Mouse (Mus musculus) splenic B cell, adult 2 months (primary cell): ENCODE results near the gene Hs3st1.

Experiments
- DNase-seq: peaks from one replicate; pipeline ENCODE4 v3.0.0-alpha.2; 2011; ENCODE audit warnings: low read depth, low spot score
- H3K27me3 ChIP-seq: 2 replicates; pipeline ENCODE4 v1.6.1; 2012; ENCODE audit warnings: mild to moderate bottlenecking, low read length, moderate library complexity, mixed read lengths; ENCODE audit not compliant: control insufficient read depth, poor library complexity, insufficient read depth, severe bottlenecking
- H3K36me3 ChIP-seq: 2 replicates; pipeline ENCODE4 v1.6.1; 2012; ENCODE audit warnings: mild to moderate bottlenecking, low read length, moderate library complexity, mixed read lengths; ENCODE audit not compliant: control insufficient read depth, poor library complexity, insufficient read depth, severe bottlenecking

The Hs3st1 gene

DNA sequence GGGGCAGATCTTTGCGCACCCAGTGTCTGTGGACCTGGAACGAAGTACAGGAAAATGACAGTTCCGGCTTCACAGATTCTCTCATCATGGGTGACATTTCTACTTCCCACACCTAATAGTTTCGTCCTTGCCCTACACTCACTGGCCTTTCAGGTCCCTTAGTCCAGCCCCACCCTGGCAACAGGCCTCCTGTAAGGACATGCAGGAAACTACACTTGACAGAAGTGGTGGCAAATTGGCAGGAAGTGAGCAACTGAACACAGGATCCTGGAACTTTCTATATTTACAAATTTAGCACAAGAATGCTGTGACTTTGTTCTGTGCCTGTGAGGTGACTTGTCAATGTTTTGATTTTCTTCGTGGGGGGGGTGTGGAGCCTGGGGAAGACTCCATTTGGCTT, 40.1 kb downstream of the Hs3st1 start:
- no peaks in the 10 kb centered on the region for H3K36me3 ChIP-seq
- H3K27me3 ChIP-seq, result no peaks in the 10 kb centered on the region
- DNase-seq, result no peak

DNA sequence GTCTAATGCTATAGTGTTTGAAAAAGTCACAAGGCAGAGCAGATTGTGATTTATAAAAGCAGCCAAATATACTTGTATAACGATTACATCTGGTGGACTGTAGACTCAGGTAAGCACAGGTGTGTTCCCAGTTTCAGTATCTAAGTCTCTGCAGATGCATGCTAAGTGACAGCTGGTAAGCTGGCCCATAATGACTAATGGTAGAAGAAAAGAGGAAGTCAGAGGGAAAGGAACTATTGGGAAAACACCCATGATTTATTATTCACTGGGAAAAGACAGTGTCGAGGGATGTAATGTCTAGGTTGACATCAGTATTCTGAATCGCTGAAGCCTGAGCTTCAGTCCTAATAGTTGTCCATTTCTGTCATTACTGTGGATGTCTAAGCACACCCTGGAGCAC, 49.7 kb downstream of the Hs3st1 start:
- no peak for DNase-seq
- Histone ChIP-seq H3K27me3 (no peaks in the 10 kb centered on the region), H3K36me3 (no peaks in the 10 kb centered on the region)

GRCm38 (mm10) chr5:39660826-39661225, 94.4 kb downstream of the Hs3st1 start:
- no peak for DNase-seq
- Histone ChIP-seq H3K27me3 (no peaks in the 10 kb centered on the region), H3K36me3 (no peaks in the 10 kb centered on the region)

DNA sequence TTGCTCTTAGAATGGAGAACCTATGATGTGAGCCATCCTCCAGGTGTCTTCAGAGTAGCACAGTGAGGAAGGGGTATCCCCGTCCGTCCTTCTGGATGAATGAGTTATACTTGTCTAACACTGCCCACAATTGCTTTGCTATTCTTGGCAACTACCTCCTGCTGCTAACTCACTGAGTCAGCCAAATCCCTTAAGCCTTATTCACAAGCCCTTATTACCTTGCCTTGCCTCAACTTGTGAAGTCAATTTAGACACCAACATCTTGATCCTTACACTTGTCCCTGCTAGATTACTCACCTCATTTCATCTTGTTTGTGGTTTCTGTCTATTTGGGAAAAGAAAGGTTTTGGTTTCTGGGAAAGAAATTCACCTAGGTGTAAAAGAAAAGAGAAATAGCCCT, 95.9 kb downstream of the Hs3st1 start:
- H3K27me3 ChIP-seq, result no peaks in the 10 kb centered on the region
- no peaks in the 10 kb centered on the region for H3K36me3 ChIP-seq
- DNase-seq, result no peak

DNA sequence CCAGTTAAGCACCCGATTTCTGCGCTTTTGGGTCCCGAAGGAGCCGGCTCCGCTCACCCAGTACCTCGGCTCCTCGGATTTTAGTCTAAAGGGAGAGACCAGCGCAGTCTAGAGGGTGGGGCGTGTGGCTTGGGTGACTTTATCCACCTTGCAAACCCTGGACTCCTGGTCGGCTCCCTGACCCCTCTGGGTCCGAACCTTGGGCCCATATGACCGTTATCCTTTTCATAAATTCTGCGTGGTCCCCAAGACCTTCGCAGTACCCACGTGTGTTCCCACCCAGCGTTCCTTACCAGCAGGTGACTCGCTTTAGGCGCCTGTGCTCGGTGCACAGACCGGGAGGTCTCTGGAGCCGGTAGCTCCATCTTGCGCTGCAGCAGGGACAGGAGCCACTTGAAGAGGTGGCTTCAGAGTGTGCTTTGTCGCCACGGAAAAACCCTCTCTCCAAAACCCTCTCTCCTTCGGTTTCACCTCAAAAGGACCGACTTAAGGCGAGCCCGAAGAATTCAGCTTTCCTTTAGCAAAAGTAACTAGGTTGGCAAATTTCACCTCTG, 110.4 kb downstream of the Hs3st1 start:
- peak; percentile 38 for DNase-seq
- H3K27me3 ChIP-seq, result no peaks in the 10 kb centered on the region
- no peaks in the 10 kb centered on the region for H3K36me3 ChIP-seq

GRCm38 (mm10) chr5:39643924-39644826, 111.1 kb downstream of the Hs3st1 start:
- peak; percentile 93 for DNase-seq
- no peaks in the 10 kb centered on the region for H3K36me3 ChIP-seq
- H3K27me3 ChIP-seq, result no peaks in the 10 kb centered on the region

DNA sequence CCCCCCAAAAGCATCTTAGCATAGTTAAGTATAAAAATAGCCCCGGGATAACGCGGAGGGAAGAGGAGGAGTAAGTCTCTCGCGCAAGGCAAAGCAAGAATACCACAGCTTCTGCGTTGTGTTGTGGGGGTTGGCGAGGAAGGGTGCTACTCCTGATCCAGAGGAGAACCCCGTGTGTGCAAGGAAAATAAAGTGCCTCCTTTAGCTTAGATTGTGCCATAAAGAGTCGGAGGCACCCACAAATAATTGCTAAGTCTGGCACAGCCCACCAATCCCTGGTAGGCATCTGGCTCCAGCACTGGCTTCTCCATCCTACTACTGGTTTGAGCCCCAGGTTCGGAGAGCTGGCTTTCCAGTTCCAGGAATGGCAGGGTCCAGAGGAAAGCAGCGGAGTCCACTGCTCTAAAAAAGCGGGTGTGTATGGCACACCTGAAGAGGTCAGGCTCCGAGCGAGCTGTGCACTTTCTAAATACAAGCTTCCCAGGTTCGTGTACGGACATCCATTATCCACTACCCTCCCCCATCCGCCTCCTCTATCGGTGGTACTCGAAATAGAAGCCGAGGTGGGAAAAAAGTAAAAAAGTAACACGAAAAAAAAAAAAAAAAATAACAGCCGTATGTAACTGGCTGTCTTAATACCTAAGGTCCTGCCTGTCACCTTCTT, 111.9 kb downstream of the Hs3st1 start:
- DNase-seq, result peak; percentile 22
- no peaks in the 10 kb centered on the region for H3K27me3 ChIP-seq
- no peaks in the 10 kb centered on the region for H3K36me3 ChIP-seq

- Histone ChIP-seq H3K36me3 (no peaks in the 10 kb centered on the region), H3K27me3 (no peaks in the 10 kb centered on the region)
- DNase-seq, result peak; percentile 15
Measured at GRCm38 (mm10) chr5:39642222-39642770, 113.0 kb downstream of the Hs3st1 start.

- no peaks in the 10 kb centered on the region for H3K36me3 ChIP-seq
- H3K27me3 ChIP-seq, result no peaks in the 10 kb centered on the region
- peak; percentile 81 for DNase-seq
Measured at GRCm38 (mm10) chr5:39639438-39640177, 115.7 kb downstream of the Hs3st1 start.

DNA sequence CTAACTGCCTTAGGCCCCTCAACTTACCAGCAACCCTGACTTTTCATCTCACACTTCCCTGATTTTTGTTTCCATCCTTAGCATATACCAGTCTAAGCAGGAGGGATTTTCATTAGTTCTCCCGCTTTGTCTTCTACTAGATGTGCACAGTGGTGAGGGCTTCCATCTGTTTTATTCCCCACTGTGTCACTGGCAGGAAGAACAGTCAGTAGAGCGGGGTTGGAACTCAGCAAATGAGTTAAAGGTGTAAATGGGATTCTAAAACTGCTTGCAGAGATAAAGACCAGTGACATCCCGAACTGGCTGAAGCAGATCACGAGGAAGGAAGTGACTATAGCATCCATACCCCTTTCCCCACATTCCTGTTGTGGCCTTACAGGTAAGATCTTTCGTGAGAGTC, 116.3 kb downstream of the Hs3st1 start:
- no peaks in the 10 kb centered on the region for H3K36me3 ChIP-seq
- H3K27me3 ChIP-seq, result no peaks in the 10 kb centered on the region
- DNase-seq, result no peak

DNA sequence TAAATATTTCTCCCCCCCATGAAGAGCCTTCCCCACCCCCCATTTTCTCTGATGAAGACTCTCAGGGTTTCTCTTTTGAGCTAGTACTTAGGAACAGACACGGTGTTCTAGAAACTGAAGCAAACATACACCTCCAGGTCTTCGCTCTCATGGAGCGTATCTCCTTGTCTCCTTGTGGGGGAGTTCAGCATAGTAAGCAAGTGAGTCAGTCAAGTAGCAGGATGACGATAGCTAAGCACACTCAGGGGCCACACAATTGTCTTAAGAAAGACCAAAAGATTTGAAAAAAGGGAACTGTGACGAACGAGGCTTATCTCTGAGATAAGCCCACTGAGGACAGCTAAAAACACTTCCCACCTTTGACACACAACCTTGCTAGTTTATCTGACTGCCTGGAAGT, 117.4 kb downstream of the Hs3st1 start:
- no peaks in the 10 kb centered on the region for H3K36me3 ChIP-seq
- peak; percentile 89 for DNase-seq
- H3K27me3 ChIP-seq, result no peaks in the 10 kb centered on the region

- H3K27me3 ChIP-seq, result no peaks in the 10 kb centered on the region
- no peaks in the 10 kb centered on the region for H3K36me3 ChIP-seq
- DNase-seq, result peak; percentile 41
Measured at GRCm38 (mm10) chr5:39636090-39636489, 119.2 kb downstream of the Hs3st1 start.

GRCm38 (mm10) chr5:39634300-39635047, 120.8 kb downstream of the Hs3st1 start:
- no peaks in the 10 kb centered on the region for H3K27me3 ChIP-seq
- no peak for DNase-seq
- H3K36me3 ChIP-seq, result no peaks in the 10 kb centered on the region

DNA sequence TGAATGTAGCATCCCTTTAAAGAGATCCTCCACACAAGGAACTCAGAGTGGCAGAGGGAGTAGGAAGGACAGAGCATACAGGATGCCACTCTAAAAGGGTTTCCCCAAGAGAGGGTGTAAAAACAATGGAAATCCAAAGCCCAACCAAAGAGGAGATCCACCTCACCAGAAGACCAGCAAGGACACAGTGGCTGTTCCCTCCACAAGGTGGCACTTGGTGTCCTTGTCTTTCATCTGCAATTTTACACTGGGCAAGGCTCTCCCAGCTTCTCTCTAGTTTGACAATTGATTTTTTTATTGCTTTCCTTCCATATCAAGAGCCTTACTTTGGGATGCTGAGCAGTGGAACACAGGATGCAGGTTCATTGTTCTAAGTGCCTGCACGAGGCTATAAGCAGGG, 122.1 kb downstream of the Hs3st1 start:
- Histone ChIP-seq H3K36me3 (no peaks in the 10 kb centered on the region), H3K27me3 (no peaks in the 10 kb centered on the region)
- DNase-seq, result peak; percentile 64
